Comparison of ENCODE assay signal across 10 mouse cellular contexts in the genomic region with DNA sequence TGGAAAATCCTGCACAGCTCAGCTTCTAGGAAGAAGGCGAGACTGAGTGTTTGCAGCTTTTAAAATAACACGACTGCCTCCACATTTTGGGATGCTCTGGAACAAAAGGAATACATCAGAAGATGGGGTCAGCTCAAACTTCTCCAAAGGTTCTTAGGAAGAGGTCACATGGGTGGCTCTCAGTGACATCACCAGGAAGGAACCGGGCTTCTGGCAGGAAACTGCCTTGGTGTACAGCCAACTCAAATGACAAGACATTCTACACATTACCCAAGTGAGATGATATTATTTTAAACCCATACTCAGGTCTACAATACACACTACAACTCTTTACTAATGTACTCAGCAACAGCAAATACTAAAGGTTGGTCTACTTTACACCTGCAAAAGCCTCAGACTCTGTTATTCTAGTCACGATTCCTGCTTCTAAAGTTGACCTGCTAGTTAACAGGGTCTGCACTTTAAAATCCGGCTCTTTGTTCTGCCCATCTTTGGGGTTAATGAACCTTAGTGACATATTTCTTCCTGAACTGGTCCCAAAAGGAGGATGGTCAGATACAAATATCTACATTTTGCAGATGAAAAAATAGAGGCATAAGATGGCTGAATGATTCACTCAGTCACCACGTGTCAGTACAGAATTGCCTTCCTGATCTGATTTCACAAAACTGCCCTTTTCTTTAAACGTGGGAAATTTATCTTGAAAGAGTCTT. TPM values are rescaled to one million over a fixed set of nuclear protein-coding genes. Genes with fewer than 3 reads are reported as not detected.
DNase-seq lines count a peak whose midpoint lies in the region; ATAC-seq and TF ChIP-seq lines count a peak whose summit lies in the region.
"Had no signal": no experiment of that assay in that cellular context is flagged by ENCODE, and none has a peak within 500 bp of the region (broad histone marks: within the 10 kb centered on the region; RNA-seq: fewer than 3 reads in every experiment).

No protein-coding gene starts in this region.

- TF ChIP-seq CTCF in left cerebral cortex, adult 2 months (IDR thresholded peaks at IDR 0.05), result no peak

- DNase-seq in left cerebral cortex, adult 2 months (ENCODE audit: extremely low spot score in 1 of 2, low spot score in 2 of 2), result no peak
- no peak for DNase-seq in left cerebral cortex, postnatal 14 days (ENCODE audit: low spot score in 2 of 2)
- DNase-seq in lung, postnatal 4 days, result peak; percentile 62 to 71
- DNase-seq in forebrain, embryonic 14.5 days (ENCODE audit: low spot score), result no peak
- DNase-seq: embryo, embryonic 11 days; forebrain, postnatal 0 days; liver, embryonic 13.5 days had no signal

- 30% methylated on average over 7 of the region's 7 CpGs for WGBS in kidney, embryonic 14.5 days
- WGBS in forebrain, embryonic 12.5 days, result 74% methylated on average over 7 of the region's 7 CpGs
- 66% methylated on average over 7 of the region's 7 CpGs for WGBS in forebrain, embryonic 14.5 days

- H3K4me2 ChIP-seq in kidney, embryonic 14.5 days (replicated peaks; ENCODE audit: low read depth, low read length), result no peak overlapping the region
- H3K4me2 ChIP-seq in forebrain, embryonic 12.5 days, result no peak overlapping the region
- H3K4me2 ChIP-seq in forebrain, embryonic 14.5 days (ENCODE audit: low read length), result no peak overlapping the region
- H3K4me2 ChIP-seq: liver, embryonic 13.5 days had no signal

- intact Hi-C loops in left cerebral cortex, adult 2 months (cut with DNase I), result no loop called here
- intact Hi-C loops in left cerebral cortex, postnatal 14 days (cut with DNase I), result no loop called here

- H3K4me3 ChIP-seq in left cerebral cortex, adult 2 months, result no peak overlapping the region
- H3K4me3 ChIP-seq in kidney, embryonic 14.5 days (ENCODE audit: low read length), result no peak overlapping the region
- H3K4me3 ChIP-seq in forebrain, embryonic 12.5 days (replicated peaks), result no peak overlapping the region
- no peak overlapping the region for H3K4me3 ChIP-seq in forebrain, embryonic 14.5 days (ENCODE audit: low read depth, low read length)
- H3K4me3 ChIP-seq: liver, embryonic 13.5 days had no signal

- no peak overlapping the region for H3K9ac ChIP-seq in kidney, embryonic 14.5 days (ENCODE audit: low read depth, low read length)
- no peak overlapping the region for H3K9ac ChIP-seq in forebrain, embryonic 12.5 days
- no peak overlapping the region for H3K9ac ChIP-seq in forebrain, embryonic 14.5 days (ENCODE audit: low read length)
- H3K9ac ChIP-seq: forebrain, postnatal 0 days; liver, embryonic 13.5 days had no signal

- H3K27ac ChIP-seq in left cerebral cortex, adult 2 months, result peak overlapping the region; percentile 22; the same call in 1 of the 2 replicates
- H3K27ac ChIP-seq in kidney, embryonic 14.5 days (ENCODE audit: low read depth, low read length), result peak overlapping the region; percentile 65; the same call in 1 of the 2 replicates
- H3K27ac ChIP-seq in forebrain, embryonic 12.5 days, result no peak overlapping the region
- no peak overlapping the region for H3K27ac ChIP-seq in forebrain, embryonic 14.5 days (ENCODE audit: low read depth, low read length)
- H3K27ac ChIP-seq: liver, embryonic 13.5 days had no signal

- peaks cover 15% of the 10 kb centered on the region for H3K4me1 ChIP-seq in kidney, embryonic 14.5 days (ENCODE audit: control insufficient read depth, insufficient read depth, low read length)
- H3K4me1 ChIP-seq in forebrain, embryonic 12.5 days, result peaks cover 14% of the 10 kb centered on the region
- H3K4me1 ChIP-seq in forebrain, embryonic 14.5 days (ENCODE audit: control insufficient read depth, insufficient read depth, low read length), result no peaks in the 10 kb centered on the region
- H3K4me1 ChIP-seq: liver, embryonic 13.5 days had no signal

- H3K27me3 ChIP-seq in kidney, embryonic 14.5 days (ENCODE audit: control insufficient read depth, insufficient read depth, low read length), result no peaks in the 10 kb centered on the region
- H3K27me3 ChIP-seq in forebrain, embryonic 12.5 days, result no peaks in the 10 kb centered on the region
- H3K27me3 ChIP-seq in forebrain, embryonic 14.5 days (replicated peaks; ENCODE audit: control insufficient read depth, insufficient read depth, low read length), result no peaks in the 10 kb centered on the region
- H3K27me3 ChIP-seq: liver, embryonic 13.5 days had no signal

- H3K36me3 ChIP-seq in kidney, embryonic 14.5 days (ENCODE audit: control insufficient read depth, insufficient read depth, low read length), result no peaks in the 10 kb centered on the region
- H3K36me3 ChIP-seq in forebrain, embryonic 12.5 days (replicated peaks), result no peaks in the 10 kb centered on the region
- H3K36me3 ChIP-seq in forebrain, embryonic 14.5 days (ENCODE audit: control insufficient read depth, insufficient read depth, low read length), result no peaks in the 10 kb centered on the region
- H3K36me3 ChIP-seq: liver, embryonic 13.5 days had no signal

- H3K9me3 ChIP-seq in kidney, embryonic 14.5 days (ENCODE audit: control insufficient read depth, low read length), result no peaks in the 10 kb centered on the region
- no peaks in the 10 kb centered on the region for H3K9me3 ChIP-seq in forebrain, embryonic 12.5 days
- H3K9me3 ChIP-seq in forebrain, embryonic 14.5 days (replicated peaks; ENCODE audit: control insufficient read depth, low read length), result no peaks in the 10 kb centered on the region
- H3K9me3 ChIP-seq: liver, embryonic 13.5 days had no signal

- peak; percentile 44 for ATAC-seq in granulocyte monocyte progenitor cell, adult 5-6 weeks (replicated peaks; ENCODE audit: poor library complexity, severe bottlenecking)
- ATAC-seq in kidney, embryonic 14.5 days (ENCODE audit: low FRiP score, low TSS enrichment), result peak; percentile 44; the same call in 1 of the 2 replicates
- no peak for ATAC-seq in forebrain, embryonic 12.5 days (ENCODE audit: low FRiP score)
- ATAC-seq in forebrain, embryonic 14.5 days, result no peak
- ATAC-seq: forebrain, postnatal 0 days had no signal

RNA-seq across cellular contexts. Expression of gene Ttc7b, which starts 18.0 kb away (rescaled TPM):
- 100 to 1,000 TPM; 242 to 253 TPM for total RNA-seq in left cerebral cortex, adult 2 months (2021)
- total RNA-seq in left cerebral cortex, postnatal 14 days (2021), result 100 to 1,000 TPM; 178 to 200 TPM
- total RNA-seq in granulocyte monocyte progenitor cell, adult 5-6 weeks (2014; fragmentation: Nextera tagmentation), result 28.9 and 38.8 TPM in 2 replicates
- total RNA-seq in granulocyte monocyte progenitor cell, adult 5-6 weeks (2017), result 14.9 and 15.4 TPM in 2 replicates
- polyA plus RNA-seq in kidney, embryonic 14.5 days (2014; fragmentation: Nextera tagmentation; extraction: Ambion mirVana), result 6.2 and 7.6 TPM in 2 replicates
- 5.1 and 5.8 TPM in 2 replicates for polyA plus RNA-seq in forebrain, embryonic 12.5 days (2016; fragmentation: Nextera tagmentation; extraction: Ambion mirVana)
- 6.0 and 6.3 TPM in 2 replicates for polyA plus RNA-seq in forebrain, embryonic 14.5 days (2014; fragmentation: Nextera tagmentation; extraction: Ambion mirVana)

Comparison
In these comparisons a context has a peak if more than half of its experiments do, and no peak if none do; other contexts are left out.
1. DNase-seq: peak in lung, postnatal 4 days (2 of 2); none in left cerebral cortex, adult 2 months (0 of 2), left cerebral cortex, postnatal 14 days (0 of 2) and forebrain, embryonic 14.5 days (single experiment).
2. H3K27ac ChIP-seq: peak in left cerebral cortex, adult 2 months (single experiment) and kidney, embryonic 14.5 days (single experiment); none in forebrain, embryonic 12.5 days (single experiment) and forebrain, embryonic 14.5 days (single experiment).
3. ATAC-seq: peak in granulocyte monocyte progenitor cell, adult 5-6 weeks (single experiment) and kidney, embryonic 14.5 days (single experiment); none in forebrain, embryonic 12.5 days (single experiment) and forebrain, embryonic 14.5 days (single experiment).
4. RNA of gene Ttc7b, which starts 18.0 kb away (total RNA-seq): 242 to 253 TPM in left cerebral cortex, adult 2 months and 178 to 200 TPM in left cerebral cortex, postnatal 14 days; 14.9 to 38.8 TPM in granulocyte monocyte progenitor cell, adult 5-6 weeks; every median in the first group is over 4 times any median in the second.